Mouse (Mus musculus) embryonic facial prominence, embryonic 14.5 days (tissue): ENCODE measurements at regions not wholly inside any gene's neighbourhood (a gene's known extent, or its start where the extent isn't known, plus 50 kb on each side); places are given as distances from the start of the nearest gene placed in this dataset.

Source experiments
- ATAC-seq: fragments of 200-750 bp; cut with Nextera tagmentation; 2 replicates; pipeline ENCODE4 v1.8.0; 2017; ENCODE audit warnings: low read depth, moderate number of reproducible peaks, moderate TSS enrichment
- DNase-seq: peaks from one replicate; pipeline ENCODE4 v3.0.0-alpha.2; 2015; ENCODE audit warnings: low spot score
- H3K27ac ChIP-seq: fragments of 300-500 bp; sonication (generic); replicated peaks from 2 replicates; pipeline ENCODE4 v1.5.1; 2014; ENCODE audit warnings: low read depth, mild to moderate bottlenecking, low read length, moderate library complexity
- H3K27me3 ChIP-seq: fragments of 300-500 bp; sonication (generic); replicated peaks from 2 replicates; pipeline ENCODE4 v1.6.1; 2014; ENCODE audit warnings: low read length; ENCODE audit not compliant: control insufficient read depth, insufficient read depth
- H3K36me3 ChIP-seq: fragments of 300-500 bp; sonication (generic); 2 replicates; pipeline ENCODE4 v1.6.1; 2014; ENCODE audit warnings: low read length, mixed read lengths; ENCODE audit not compliant: control insufficient read depth, insufficient read depth
- H3K4me1 ChIP-seq: fragments of 300-500 bp; sonication (generic); 2 replicates; pipeline ENCODE4 v1.6.1; 2014; ENCODE audit warnings: antibody characterized with exemption, low read length; ENCODE audit not compliant: control insufficient read depth, insufficient read depth
- H3K4me2 ChIP-seq: fragments of 300-500 bp; sonication (generic); 2 replicates; pipeline ENCODE4 v1.6.1; 2014; ENCODE audit warnings: low read depth, mild to moderate bottlenecking, low read length, moderate library complexity, mixed read lengths
- H3K4me3 ChIP-seq: fragments of 300-500 bp; sonication (generic); 2 replicates; pipeline ENCODE4 v1.5.1; 2014; ENCODE audit warnings: low read depth, mild to moderate bottlenecking, low read length
- H3K9ac ChIP-seq: fragments of 300-500 bp; sonication (generic); 2 replicates; pipeline ENCODE4 v1.6.1; 2014; ENCODE audit warnings: low read depth, mild to moderate bottlenecking, low read length, moderate library complexity, mixed read lengths
- H3K9me3 ChIP-seq: fragments of 300-500 bp; sonication (generic); 2 replicates; pipeline ENCODE4 v1.6.1; 2016; ENCODE audit warnings: low read length; ENCODE audit not compliant: control insufficient read depth
- WGBS: fragments of 180-500 bp; shearing (Covaris S2); extraction: QIAGEN DNeasy Blood & Tissue Kit; methylation state at CpG from one replicate; pipeline ENCODE4 v1.1.7; 2014; 5-methylcytosine and 5-hydroxymethylcytosine counted together

DNA sequence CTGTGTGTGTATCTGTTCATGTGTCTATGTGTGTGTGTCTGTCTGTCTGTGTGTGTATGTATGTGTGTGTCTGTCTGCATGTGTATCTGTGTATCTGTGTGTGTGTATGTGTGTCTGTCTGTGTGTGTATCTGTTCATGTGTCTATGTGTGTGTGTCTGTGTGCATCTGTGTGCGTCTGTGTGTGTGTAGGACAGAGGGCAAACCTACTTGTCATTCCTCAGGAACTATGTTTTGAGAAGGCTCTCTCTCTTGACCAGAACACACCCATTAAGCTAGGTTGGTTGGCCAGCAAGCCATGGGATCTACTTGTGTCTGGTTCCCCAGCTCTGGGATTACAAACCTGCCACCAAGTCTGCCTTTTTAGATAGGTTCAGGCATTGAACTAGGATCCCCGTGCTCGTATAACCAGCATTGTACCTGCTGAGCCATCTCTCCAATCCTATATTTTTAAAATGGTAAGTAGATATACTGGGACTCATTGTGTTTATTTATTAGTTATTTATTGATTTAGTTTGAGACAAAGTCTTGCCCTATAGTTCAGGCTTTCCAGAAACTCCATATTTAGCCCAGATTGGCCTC is 58.9 kb upstream of the Cpsf6 start:
- no peak overlapping the region for H3K27ac ChIP-seq
- H3K4me2 ChIP-seq: no peak overlapping the region
- peaks cover 11% of the 10 kb centered on the region for H3K9me3 ChIP-seq
- WGBS: 89% methylated on average over 3 of the region's 3 CpGs
- no peak for DNase-seq
- H3K4me3 ChIP-seq: no peak overlapping the region
- peaks cover 10% of the 10 kb centered on the region for H3K4me1 ChIP-seq
- no peak overlapping the region for H3K9ac ChIP-seq
- H3K36me3 ChIP-seq: no peaks in the 10 kb centered on the region
- ATAC-seq: no peak
- H3K27me3 ChIP-seq: peaks cover 4% of the 10 kb centered on the region; the same call in 1 of the 2 replicates

DNA sequence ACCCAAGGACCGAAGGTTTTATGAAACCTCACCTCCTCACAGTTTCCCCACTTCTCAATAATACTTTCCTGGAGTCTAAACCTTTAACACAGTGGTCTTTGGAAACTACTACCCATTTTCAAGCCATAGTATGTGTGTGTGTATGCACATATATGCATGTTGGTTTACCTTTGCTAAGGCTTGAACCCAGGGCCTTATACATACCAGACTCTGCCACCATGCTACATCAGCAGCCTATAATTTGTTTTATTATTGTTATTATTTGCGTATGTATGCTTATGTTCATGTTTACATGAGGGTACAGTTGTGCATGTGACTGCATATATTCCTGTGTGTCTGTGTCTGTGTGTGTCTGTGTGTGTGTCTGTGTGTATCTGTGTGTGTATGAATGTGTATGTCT is 58.2 kb upstream of the Cpsf6 start:
- 100% methylated on average over 2 of the region's 2 CpGs for WGBS

DNA sequence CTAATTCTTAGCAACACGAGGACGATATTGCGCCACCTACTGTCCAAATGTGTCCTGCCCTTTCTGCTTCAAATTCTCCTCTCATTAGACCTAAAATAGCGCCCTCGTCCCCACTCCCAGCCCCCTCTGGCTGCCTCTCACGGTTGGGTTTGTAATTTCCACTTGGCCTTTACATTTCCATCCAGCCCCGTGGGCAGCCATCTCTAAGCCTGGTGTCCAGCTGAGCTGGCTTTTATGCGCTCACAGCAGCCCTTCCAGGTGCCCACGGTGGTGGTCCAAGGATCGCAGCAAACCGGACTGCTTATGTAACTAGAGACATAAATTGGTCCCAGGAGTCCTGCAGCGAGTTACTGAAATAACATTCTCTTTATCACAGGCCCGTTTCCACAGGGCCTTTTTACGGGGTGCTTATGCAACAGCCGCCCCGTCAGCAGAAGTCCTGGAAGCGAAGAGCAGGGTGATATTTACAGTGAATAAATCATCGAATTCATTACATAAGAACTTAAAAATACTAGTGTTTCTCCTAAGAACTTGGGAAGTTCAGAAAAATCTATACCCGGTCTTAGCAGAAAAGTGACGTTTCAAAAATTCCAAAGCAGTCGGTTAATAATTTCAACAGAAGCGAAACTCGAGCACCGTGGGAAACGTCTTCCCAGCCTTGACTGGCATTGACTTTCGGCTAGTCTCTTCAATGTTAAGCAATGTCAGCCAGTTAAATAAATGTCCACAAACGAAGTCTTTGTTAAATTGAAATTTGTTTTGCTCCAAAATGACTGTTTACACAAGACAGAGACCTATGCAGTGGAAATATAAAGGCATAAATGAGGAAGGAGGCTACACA is 57.3 kb upstream of the Cpsf6 start:
- Histone ChIP-seq H3K27ac (no peak overlapping the region), H3K36me3 (no peaks in the 10 kb centered on the region), H3K4me3 (no peak overlapping the region), H3K9ac (no peak overlapping the region; the same call in 1 of the 2 replicates), H3K27me3 (peaks cover 4% of the 10 kb centered on the region; the same call in 1 of the 2 replicates), H3K4me1 (peaks cover 10% of the 10 kb centered on the region), H3K4me2 (peak overlapping the region; percentile 36), H3K9me3 (no peaks in the 10 kb centered on the region)
- 30% methylated on average over 27 of the region's 27 CpGs for WGBS
- DNase-seq (peak; percentile 36), ATAC-seq (no peak)

More for the DNA sequence above, 58.2 kb upstream of the Cpsf6 start:
- Histone ChIP-seq H3K27ac (no peak overlapping the region), H3K27me3 (peaks cover 4% of the 10 kb centered on the region; the same call in 1 of the 2 replicates), H3K36me3 (no peaks in the 10 kb centered on the region), H3K4me2 (no peak overlapping the region), H3K9me3 (peaks cover 3% of the 10 kb centered on the region), H3K4me1 (peaks cover 10% of the 10 kb centered on the region), H3K9ac (no peak overlapping the region), H3K4me3 (no peak overlapping the region)
- ATAC-seq: no peak
- DNase-seq: no peak

DNA sequence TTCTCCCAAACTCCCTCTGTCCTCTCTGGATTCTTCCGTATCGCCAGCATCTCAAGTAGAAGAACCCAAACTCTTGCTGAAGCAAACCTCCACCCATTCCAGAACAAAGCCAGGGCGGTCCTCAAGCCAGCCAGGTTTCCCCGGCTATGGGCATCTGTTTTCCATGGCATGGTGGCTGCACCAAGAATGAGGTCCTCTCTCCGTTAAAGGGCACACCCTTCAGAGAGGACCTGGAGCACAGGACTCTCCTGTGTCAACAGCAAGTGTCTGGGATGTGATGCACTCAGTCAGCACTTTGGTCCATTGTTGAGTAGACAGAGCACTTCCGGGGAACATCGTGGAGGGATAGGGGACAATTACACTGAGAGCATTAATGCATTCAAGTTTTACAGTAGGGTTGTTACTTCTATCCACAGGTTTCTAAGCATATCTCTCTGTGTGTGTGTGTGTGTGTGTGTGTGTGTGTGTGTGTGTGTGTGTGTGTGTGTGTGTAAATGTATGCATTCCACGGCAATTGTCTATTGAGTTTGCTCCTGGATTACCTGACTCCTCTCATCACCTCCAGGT is 56.6 kb upstream of the Cpsf6 start:
- Histone ChIP-seq H3K27ac (no peak overlapping the region), H3K36me3 (no peaks in the 10 kb centered on the region), H3K4me3 (no peak overlapping the region), H3K9me3 (no peaks in the 10 kb centered on the region), H3K4me2 (no peak overlapping the region), H3K27me3 (peaks cover 4% of the 10 kb centered on the region; the same call in 1 of the 2 replicates), H3K4me1 (peaks cover 10% of the 10 kb centered on the region), H3K9ac (no peak overlapping the region)
- DNase-seq: no peak
- no peak for ATAC-seq
- 59% methylated on average over 8 of the region's 8 CpGs for WGBS

DNA sequence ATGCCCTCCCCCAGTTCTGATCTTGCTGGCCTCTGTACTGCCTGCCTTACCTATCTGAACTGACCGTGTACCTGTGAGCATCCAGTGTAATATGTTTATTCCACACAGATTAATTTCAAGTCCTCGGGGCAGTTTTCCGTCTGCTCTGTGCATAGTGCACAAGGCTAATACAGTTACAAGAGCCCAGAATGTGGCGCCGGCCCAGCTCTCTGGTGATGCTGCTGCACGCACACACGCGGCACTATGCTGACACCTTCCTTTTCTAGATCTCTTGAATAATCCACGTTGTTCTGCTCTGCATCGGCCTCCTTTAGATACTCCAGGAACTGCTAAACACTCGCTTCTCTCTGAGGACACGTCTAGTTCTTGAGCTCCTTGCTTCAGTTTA is 55.9 kb upstream of the Cpsf6 start:
- Histone ChIP-seq H3K9ac (peak overlapping the region; percentile 30; the same call in 1 of the 2 replicates), H3K36me3 (no peaks in the 10 kb centered on the region), H3K27me3 (peaks cover 4% of the 10 kb centered on the region; the same call in 1 of the 2 replicates), H3K4me2 (peak overlapping the region; percentile 87), H3K4me3 (peak overlapping the region; percentile 41), H3K9me3 (no peaks in the 10 kb centered on the region), H3K27ac (no peak overlapping the region), H3K4me1 (peaks cover 10% of the 10 kb centered on the region)
- 48% methylated on average over 12 of the region's 12 CpGs for WGBS
- peak; percentile 12; the same call in 1 of the 2 replicates for ATAC-seq
- no peak for DNase-seq

DNA sequence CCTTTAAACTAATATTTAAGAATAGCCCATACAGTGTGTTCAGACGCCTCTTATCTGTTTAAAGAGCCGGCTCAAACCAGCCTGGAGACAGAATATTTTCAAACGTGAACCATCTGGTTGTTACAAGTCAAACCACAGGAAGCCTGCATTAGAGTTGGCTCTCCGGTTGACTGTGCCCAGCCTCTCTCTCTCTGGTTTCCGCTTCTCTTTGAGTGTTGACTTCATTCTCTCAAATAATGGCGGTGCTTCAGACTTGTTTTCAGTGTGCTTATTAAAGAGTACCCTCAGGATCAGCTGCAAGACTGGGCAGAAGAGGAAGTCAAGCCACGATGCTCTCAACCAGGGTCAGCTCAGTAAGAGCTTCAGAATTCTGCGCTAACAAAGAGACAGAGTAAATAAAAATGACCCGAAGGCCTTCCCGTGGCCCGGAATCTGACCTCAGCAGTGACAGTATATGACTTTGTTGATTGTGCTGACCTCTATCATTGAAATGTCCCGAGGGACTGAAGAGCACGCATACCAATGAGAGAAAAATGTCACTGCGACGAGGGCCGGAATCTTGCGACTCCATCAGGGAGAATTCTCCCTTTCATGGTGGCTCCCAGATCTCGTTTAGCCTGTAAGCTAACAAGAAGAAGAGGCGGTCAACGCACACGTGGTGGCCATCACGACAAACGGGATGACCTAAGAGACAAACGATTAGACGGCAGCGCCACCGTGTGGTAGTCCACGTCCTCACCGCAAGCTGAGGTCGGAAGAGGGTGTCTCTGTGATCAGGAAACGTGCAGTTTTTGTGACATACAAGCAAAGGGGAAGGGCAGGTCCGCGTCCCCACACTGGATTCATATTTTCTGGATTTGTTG is 55.3 kb upstream of the Cpsf6 start:
- ATAC-seq (peak; percentile 80), DNase-seq (peak; percentile 92)
- 9% methylated on average over 33 of the region's 33 CpGs for WGBS
- no peaks in the 10 kb centered on the region for H3K9me3 ChIP-seq
- peak overlapping the region; percentile 87 for H3K4me2 ChIP-seq
- peaks cover 4% of the 10 kb centered on the region; the same call in 1 of the 2 replicates for H3K27me3 ChIP-seq
- H3K9ac ChIP-seq: peak overlapping the region; percentile 58
- no peaks in the 10 kb centered on the region for H3K36me3 ChIP-seq
- no peak overlapping the region for H3K27ac ChIP-seq
- H3K4me3 ChIP-seq: peak overlapping the region; percentile 41
- H3K4me1 ChIP-seq: peaks cover 10% of the 10 kb centered on the region

DNA sequence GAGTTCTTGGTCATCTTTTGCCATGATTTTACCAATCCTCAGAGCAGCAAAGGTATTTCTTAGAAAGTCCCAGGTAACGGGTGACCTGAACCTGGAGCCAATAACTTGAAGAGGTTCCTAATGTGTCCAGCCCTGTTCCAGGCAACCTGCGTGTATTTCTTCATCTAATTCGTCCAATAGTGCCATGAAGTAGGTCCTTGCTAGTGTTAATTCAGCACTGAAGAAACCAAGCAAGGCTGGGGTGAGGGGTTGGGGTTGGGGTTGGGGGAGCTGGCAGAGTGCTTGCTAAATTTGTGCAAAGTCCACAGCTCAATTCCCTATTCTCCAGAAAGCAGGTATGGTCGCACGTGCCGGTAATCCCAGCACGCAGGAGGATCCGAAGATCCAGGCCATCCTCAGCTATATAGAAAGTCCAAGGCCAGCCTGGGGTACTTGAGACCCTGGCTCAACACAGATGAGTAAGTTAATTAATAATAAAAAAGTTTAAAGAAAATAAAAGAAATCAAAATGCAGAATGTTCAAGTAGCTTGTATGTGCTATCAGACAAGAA is 54.6 kb upstream of the Cpsf6 start:
- no peak overlapping the region for H3K4me2 ChIP-seq
- no peak overlapping the region for H3K9ac ChIP-seq
- no peak overlapping the region for H3K4me3 ChIP-seq
- H3K27ac ChIP-seq: no peak overlapping the region
- ATAC-seq (no peak), DNase-seq (no peak)
- H3K4me1 ChIP-seq: peaks cover 10% of the 10 kb centered on the region
- no peaks in the 10 kb centered on the region for H3K9me3 ChIP-seq
- 95% methylated on average over 8 of the region's 8 CpGs for WGBS
- no peaks in the 10 kb centered on the region for H3K36me3 ChIP-seq
- peaks cover 4% of the 10 kb centered on the region; the same call in 1 of the 2 replicates for H3K27me3 ChIP-seq
